Mouse (Mus musculus): ENCODE data around the gene Gatad1.
A peak's percentile ranks its signal among the peaks of the same experiment; 100 is the strongest.
"Not testable (repeated sequence)": the region's sequence is repeated elsewhere in the genome, so short reads cannot be mapped to it uniquely, and the experiment has no call there.

Gene Gatad1

GRCm38 (mm10) chr5:3635286-3635685 is 21.7 kb downstream of the Gatad1 start:
- no peak for DNase-seq (ENCODE audit: inconsistent age in 2 of 2, low spot score in 1 of 2)

GRCm38 (mm10) chr5:3633951-3634350 is 23.0 kb downstream of the Gatad1 start:
- DNase-seq (ENCODE audit: inconsistent age in 2 of 2, low spot score in 1 of 2): no peak

- DNase-seq (ENCODE audit: inconsistent age in 2 of 2, low spot score in 1 of 2): no peak
Observed at GRCm38 (mm10) chr5:3633315-3633714, 23.7 kb downstream of the Gatad1 start.

- DNase-seq (ENCODE audit: inconsistent age in 2 of 2, low spot score in 1 of 2): no peak
Observed at GRCm38 (mm10) chr5:3632285-3632684, 24.7 kb downstream of the Gatad1 start.

- no peak for DNase-seq (ENCODE audit: inconsistent age in 2 of 2, low spot score in 1 of 2)
Observed at GRCm38 (mm10) chr5:3631512-3632271, 25.3 kb downstream of the Gatad1 start.

GRCm38 (mm10) chr5:3630055-3630454 is 26.9 kb downstream of the Gatad1 start:
- no peak for DNase-seq (ENCODE audit: inconsistent age in 2 of 2, low spot score in 1 of 2)

- no peak for DNase-seq (ENCODE audit: inconsistent age in 2 of 2, low spot score in 1 of 2)
Observed at GRCm38 (mm10) chr5:3620486-3620885, 36.5 kb downstream of the Gatad1 start.

- DNase-seq (ENCODE audit: inconsistent age in 2 of 2, low spot score in 1 of 2): not testable (repeated sequence)
Observed at GRCm38 (mm10) chr5:3611835-3612234, 45.1 kb downstream of the Gatad1 start.

GRCm38 (mm10) chr5:3609241-3609640 is 47.7 kb downstream of the Gatad1 start:
- DNase-seq (ENCODE audit: inconsistent age in 2 of 2, low spot score in 1 of 2): peak; percentile 30 to 72

GRCm38 (mm10) chr5:3607114-3607513 is 49.9 kb downstream of the Gatad1 start:
- DNase-seq (ENCODE audit: inconsistent age in 2 of 2, low spot score in 1 of 2): peak in 1 of 2 experiments; percentile 70

GRCm38 (mm10) chr5:3600790-3601189 is 56.2 kb downstream of the Gatad1 start:
- DNase-seq (ENCODE audit: inconsistent age in 2 of 2, low spot score in 1 of 2): no peak

GRCm38 (mm10) chr5:3600298-3600697 is 56.7 kb downstream of the Gatad1 start:
- DNase-seq (ENCODE audit: inconsistent age in 2 of 2, low spot score in 1 of 2): peak in 1 of 2 experiments; percentile 69

GRCm38 (mm10) chr5:3598766-3599165 is 58.2 kb downstream of the Gatad1 start:
- no peak for DNase-seq (ENCODE audit: inconsistent age in 2 of 2, low spot score in 1 of 2)

GRCm38 (mm10) chr5:3597171-3597570 is 59.8 kb downstream of the Gatad1 start:
- DNase-seq (ENCODE audit: inconsistent age in 2 of 2, low spot score in 1 of 2): no peak

GRCm38 (mm10) chr5:3596399-3596766 is 60.6 kb downstream of the Gatad1 start, which contains the start of gene Rbm48:
Gene Rbm48, minus strand, starts transcription at chr5:3596585.
- peak; percentile 88 to 94 for DNase-seq (ENCODE audit: inconsistent age in 2 of 2, low spot score in 1 of 2)

- peak; percentile 96 to 98 for DNase-seq (ENCODE audit: inconsistent age in 2 of 2, low spot score in 1 of 2)
Observed at GRCm38 (mm10) chr5:3595693-3596398, 61.1 kb downstream of the Gatad1 start, which contains the start of gene Pex1. Gene Pex1, plus strand, starts transcription at chr5:3596066.
